Mouse (Mus musculus) cerebellum, adult 9-11 months (tissue): ENCODE results near the gene Olfr968.

Experiments used
- DNase-seq: peaks from one replicate; pipeline ENCODE4 v3.0.0; 2022

Gene Olfr968

GRCm38 (mm10) chr9:39783153-39783552, at the start of gene Olfr968:
Gene Olfr968 (minus strand): TSS chr9:39783253.
- no peak for DNase-seq

- no peak for DNase-seq
Observed at GRCm38 (mm10) chr9:39808560-39808959, 25.5 kb upstream of the Olfr968 start, which contains the start of gene Olfr970. Gene Olfr970 (plus strand): TSS chr9:39808860.

GRCm38 (mm10) chr9:39790558-39790957, 7.5 kb upstream of the Olfr968 start, which contains the start of gene Olfr969:
Gene Olfr969 (plus strand): TSS chr9:39790945.
- no peak for DNase-seq

GRCm38 (mm10) chr9:39746428-39746827, 36.6 kb downstream of the Olfr968 start:
- no peak for DNase-seq

- no peak for DNase-seq
Observed at GRCm38 (mm10) chr9:39745949-39746348, 37.1 kb downstream of the Olfr968 start, which contains the start of gene Olfr967. Gene Olfr967 (plus strand): TSS chr9:39746249.

GRCm38 (mm10) chr9:39740741-39741140, 42.3 kb downstream of the Olfr968 start:
- DNase-seq: no peak

GRCm38 (mm10) chr9:39730678-39731077, 52.4 kb downstream of the Olfr968 start, which contains the start of gene Olfr150:
Gene Olfr150 (plus strand): TSS chr9:39730978.
- no peak for DNase-seq
